12 mouse cellular contexts compared by ENCODE assay signal in genomic region chr8:78798671-78799070, GRCm38 (mm10).
"Had no signal": no experiment of that assay in that cellular context is flagged by ENCODE, and none has a peak within 500 bp of the region (broad histone marks: within the 10 kb centered on the region; RNA-seq: fewer than 3 reads in every experiment).

No protein-coding gene starts in this region.

- DNase-seq: kidney, adult 9 months; kidney, postnatal 14 days; kidney, postnatal 4 days; lung, adult 18-20 months; lung, postnatal 10 days; lung, postnatal 4 days; midbrain, embryonic 14.5 days; thymus, adult 18-20 months; thymus, postnatal 36 days had no signal

- H3K4me3 ChIP-seq: lung, embryonic 15.5 days had no signal

- H3K4me1 ChIP-seq: lung, embryonic 15.5 days had no signal

- H3K27ac ChIP-seq: liver, embryonic 14.5 days; lung, embryonic 15.5 days had no signal

- H3K27me3 ChIP-seq: lung, embryonic 15.5 days had no signal

- H3K9ac ChIP-seq: liver, embryonic 14.5 days; lung, embryonic 15.5 days had no signal

- H3K9me3 ChIP-seq: lung, embryonic 15.5 days had no signal

- H3K4me2 ChIP-seq: lung, embryonic 15.5 days; midbrain, embryonic 11.5 days had no signal
